Mouse (Mus musculus): Measurements from ENCODE around the gene Vash2.

GRCm38 (mm10) chr1:190947986-190948385, 31.1 kb downstream of the Vash2 start:
- TF ChIP-seq TAL1 (IDR thresholded peaks at IDR 0.05; ENCODE audit: low read length) = no peak
- TF ChIP-seq GATA1 (IDR thresholded peaks at IDR 0.05; ENCODE audit: low read length) = no peak

Data from erythroblast, embryonic 14.5 days (primary cell).